Mouse (Mus musculus) ES-E14 (cell line): ENCODE measurements around the gene Tpcn2. TPM values are rescaled to one million over a fixed set of nuclear protein-coding genes. Genes with fewer than 3 reads are reported as not detected.

ENCODE experiments used
- DNase-seq: peaks from one replicate; pipeline ENCODE4 v3.0.0-alpha.2; 2013; ENCODE audit warnings: low read depth, low spot score
- H3K27ac ChIP-seq: 2 replicates; pipeline ENCODE4 v1.5.1; 2012; ENCODE audit warnings: low read depth, mild to moderate bottlenecking, low read length, moderate library complexity, mixed read lengths; ENCODE audit not compliant: poor library complexity, insufficient read depth, severe bottlenecking
- H3K36me3 ChIP-seq: 2 replicates; pipeline ENCODE4 v1.6.1; 2012; ENCODE audit warnings: mild to moderate bottlenecking, low read length, moderate library complexity, mixed read lengths; ENCODE audit not compliant: control insufficient read depth, poor library complexity, insufficient read depth, severe bottlenecking
- H3K4me1 ChIP-seq, 2 experiments: fragments of 150-350 bp in 1 of 2; sonication (generic) in 1 of 2; 2 replicates each; pipeline ENCODE4 v1.6.1; 2012; ENCODE audit warnings: low read length in 2 of 2, mild to moderate bottlenecking in 1 of 2, mixed read lengths in 1 of 2; ENCODE audit not compliant: control insufficient read depth in 2 of 2, insufficient read depth in 2 of 2, poor library complexity in 1 of 2
- H3K4me3 ChIP-seq, 2 experiments: fragments of 150-350 bp in 1 of 2; sonication (generic) in 1 of 2; 2 replicates each; pipeline ENCODE4 v1.5.1; 2012; ENCODE audit warnings: low read length in 2 of 2, low read depth in 1 of 2, mild to moderate bottlenecking in 1 of 2, mixed read lengths in 1 of 2; ENCODE audit not compliant: insufficient read depth in 1 of 2, poor library complexity in 1 of 2, severe bottlenecking in 1 of 2
- H3K9ac ChIP-seq: 2 replicates; pipeline ENCODE4 v1.6.1; 2012; ENCODE audit warnings: low read depth, mild to moderate bottlenecking, low read length, mixed read lengths; ENCODE audit not compliant: poor library complexity, insufficient read depth, severe bottlenecking
- H3K9me3 ChIP-seq: fragments of 150-350 bp; sonication (generic); 2 replicates; pipeline ENCODE4 v1.6.1; 2012; ENCODE audit warnings: low read depth, mild to moderate bottlenecking, low read length; ENCODE audit not compliant: control insufficient read depth, insufficient read depth
- CHD2 ChIP-seq: IDR thresholded peaks from 2 replicates; pipeline ENCODE4 v1.6.1; 2014; ENCODE audit warnings: mild to moderate bottlenecking, low read depth, low read length, inconsistent platforms
- HCFC1 ChIP-seq: IDR thresholded peaks from 2 replicates; pipeline ENCODE4 v1.6.1; 2012; ENCODE audit warnings: low read length, inconsistent platforms, borderline replicate concordance; ENCODE audit not compliant: insufficient read depth
- MAFK ChIP-seq: IDR thresholded peaks from 2 replicates; pipeline ENCODE4 v1.6.1; 2014; ENCODE audit warnings: mild to moderate bottlenecking, low read depth, low read length, inconsistent platforms; ENCODE audit not compliant: insufficient read depth
- ZC3H11A ChIP-seq: IDR thresholded peaks from 2 replicates; pipeline ENCODE4 v1.6.1; 2012; ENCODE audit warnings: low read depth, mild to moderate bottlenecking, inconsistent platforms, low read length, borderline replicate concordance
- ZNF384 ChIP-seq: IDR thresholded peaks from 2 replicates; pipeline ENCODE4 v1.6.1; 2012; ENCODE audit warnings: low read depth, low read length, inconsistent platforms
- in situ Hi-C, 2 experiments: fragments of 600-800 bp; cut with MboI; formaldehyde crosslinking; loops; one replicate each; pipeline ENCODE4 v1.15.1; 2025; ENCODE audit warnings: low sequenced_read_pairs in 2 of 2, inconsistent platforms in 1 of 2; ENCODE audit not compliant: unreplicated experiment in 2 of 2
- total RNA-seq: library from RNA; depleted of rRNA; stranded (reverse); fragments of 300-350 nt; gene quantifications from 2 replicates; pipeline ENCODE4 v1.2.3, GENCODE M21; 2012

Gene Tpcn2
- total RNA-seq, 1 experiment: 10.1 TPM

GRCm38 (mm10) chr7:145308061-145308675 is 24.4 kb upstream of the Tpcn2 start:
- Histone ChIP-seq H3K4me3 (no peak overlapping the region; a peak in 1 of 4 replicates), H3K9me3 (no peaks in the 10 kb centered on the region), H3K9ac (no peak overlapping the region), H3K36me3 (no peaks in the 10 kb centered on the region), H3K27ac (no peak overlapping the region), H3K4me1 (no peaks in the 10 kb centered on the region; a peak in 1 of 4 replicates)
- in situ Hi-C loops: no loop called here
- TF ChIP-seq ZC3H11A (no peak), ZNF384 (no peak), CHD2 (no peak), MAFK (no peak), HCFC1 (no peak)
- DNase-seq: no peak

- no peak for DNase-seq
- in situ Hi-C loops: no loop called here
Measured at GRCm38 (mm10) chr7:145307636-145308035, 23.8 kb upstream of the Tpcn2 start.

GRCm38 (mm10) chr7:145304153-145304552 is 20.3 kb upstream of the Tpcn2 start:
- H3K27ac ChIP-seq: no peak overlapping the region
- no peaks in the 10 kb centered on the region for H3K9me3 ChIP-seq
- DNase-seq: no peak
- H3K4me3 ChIP-seq: no peak overlapping the region
- TF ChIP-seq ZC3H11A: no peak
- TF ChIP-seq ZNF384: no peak
- H3K9ac ChIP-seq: no peak overlapping the region
- no peaks in the 10 kb centered on the region for H3K36me3 ChIP-seq
- in situ Hi-C loops: no loop called here
- H3K4me1 ChIP-seq: peaks cover 0 to 4% of the 10 kb centered on the region in 2 experiments; a peak in 1 of 4 replicates

More at GRCm38 (mm10) chr7:145307636-145308035, 23.8 kb upstream of the Tpcn2 start:
- Histone ChIP-seq H3K4me3 (no peak overlapping the region; a peak in 1 of 4 replicates), H3K27ac (no peak overlapping the region), H3K9me3 (no peaks in the 10 kb centered on the region), H3K4me1 (peaks cover 0 to 2% of the 10 kb centered on the region in 2 experiments; a peak in 1 of 4 replicates), H3K9ac (no peak overlapping the region), H3K36me3 (no peaks in the 10 kb centered on the region)
- no peak for TF ChIP-seq ZC3H11A
- TF ChIP-seq CHD2: no peak
- no peak for TF ChIP-seq ZNF384
- TF ChIP-seq MAFK: no peak
- TF ChIP-seq HCFC1: no peak

- peak overlapping the region; percentile 10; the same call in 1 of the 2 replicates for H3K9ac ChIP-seq
- no peaks in the 10 kb centered on the region for H3K36me3 ChIP-seq
- peak overlapping the region in 1 of 2 experiments; percentile 42; a peak in 2 of 4 replicates for H3K4me3 ChIP-seq
- peaks cover 0 to 4% of the 10 kb centered on the region in 2 experiments; a peak in 1 of 4 replicates for H3K4me1 ChIP-seq
- no peak overlapping the region for H3K27ac ChIP-seq
- TF ChIP-seq ZC3H11A (no peak), CHD2 (no peak), HCFC1 (no peak), ZNF384 (no peak)
- peak; percentile 69 for DNase-seq
- no peaks in the 10 kb centered on the region for H3K9me3 ChIP-seq
- in situ Hi-C loops: no loop called here
Measured at GRCm38 (mm10) chr7:145302488-145303285, 18.9 kb upstream of the Tpcn2 start.
